Mouse (Mus musculus): ENCODE measurements at regions not wholly inside any gene's neighbourhood (a gene's known extent, or its start where the extent isn't known, plus 50 kb on each side); places are given as distances from the start of the nearest gene placed in this dataset.

GRCm38 (mm10) chr11:114611690-114612089, 56.6 kb upstream of the Rpl38 start:
- DNase-seq (ENCODE audit: low spot score in 2 of 2) = no peak

DNA sequence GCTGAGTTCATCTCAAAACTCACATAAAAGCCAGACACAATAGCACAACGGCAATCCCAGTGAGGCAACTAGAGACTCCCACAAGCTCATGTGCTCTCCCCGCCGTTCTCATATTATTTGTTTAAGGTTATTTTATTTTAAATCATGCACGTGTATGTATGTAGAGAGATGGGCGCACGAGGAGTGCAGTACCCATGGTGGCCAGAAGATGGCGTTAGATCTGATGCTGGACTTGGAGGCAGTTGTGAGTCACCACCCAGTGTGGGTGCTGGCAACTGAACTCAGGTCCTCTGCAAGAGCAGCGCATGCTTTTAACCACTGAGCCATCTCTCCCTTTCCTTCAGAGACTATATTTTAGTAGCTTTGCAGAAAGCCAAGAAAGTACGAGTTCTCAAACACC, 60.3 kb upstream of the Rpl38 start:
- no peak for DNase-seq (ENCODE audit: low spot score in 2 of 2)

- no peak for DNase-seq (ENCODE audit: low spot score in 2 of 2)
These were observed 65.2 kb upstream of the Rpl38 start for GRCm38 (mm10) chr11:114603108-114603507.

- DNase-seq (ENCODE audit: low spot score in 2 of 2) = peak in 1 of 2 experiments; percentile 16
These were observed 71.1 kb upstream of the Rpl38 start for GRCm38 (mm10) chr11:114597225-114597624.

GRCm38 (mm10) chr11:114592961-114593360, 75.4 kb upstream of the Rpl38 start:
- peak in 1 of 2 experiments; percentile 14 for DNase-seq (ENCODE audit: low spot score in 2 of 2)

DNA sequence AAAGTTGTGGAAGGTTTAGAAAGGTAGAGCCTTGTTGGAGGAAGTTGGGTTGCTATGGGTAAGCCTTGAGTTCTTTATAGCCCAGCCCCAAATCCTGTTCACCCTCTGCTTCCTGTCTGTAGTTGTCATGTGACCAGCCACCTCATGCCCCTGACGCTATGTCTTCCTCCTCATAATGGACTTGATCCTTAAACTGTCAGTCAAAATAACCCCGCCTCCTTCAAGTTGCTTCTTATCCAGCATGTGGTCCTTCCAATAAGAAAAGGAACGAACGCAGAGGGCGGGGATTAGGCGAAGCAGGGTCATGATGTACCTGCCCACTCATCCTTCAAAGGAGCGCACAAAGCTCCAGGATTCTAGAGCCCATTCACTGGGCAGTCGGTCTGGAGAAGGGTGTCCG, 79.8 kb upstream of the Rpl38 start:
- DNase-seq (ENCODE audit: low spot score in 2 of 2) = no peak

DNA sequence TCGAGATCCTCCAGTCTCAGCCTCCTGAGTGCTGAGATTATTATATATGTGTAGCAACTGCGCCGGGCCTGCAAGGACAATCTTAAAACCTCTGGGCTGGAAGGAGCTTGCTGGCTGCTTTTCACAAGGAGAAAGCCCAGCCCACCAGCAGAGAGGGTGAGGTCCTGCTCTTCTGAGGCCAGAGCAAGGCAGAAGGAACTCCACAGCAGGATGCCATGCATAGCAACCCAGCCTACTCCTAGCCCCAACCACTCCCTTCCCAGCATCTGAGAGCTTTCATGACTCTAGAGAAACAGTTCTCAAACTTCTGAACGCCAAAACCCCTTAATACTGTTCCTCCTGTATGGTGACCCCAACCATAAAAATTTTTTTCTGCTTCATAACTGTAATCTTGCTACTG, 80.3 kb upstream of the Rpl38 start:
- no peak for DNase-seq (ENCODE audit: low spot score in 2 of 2)

DNA sequence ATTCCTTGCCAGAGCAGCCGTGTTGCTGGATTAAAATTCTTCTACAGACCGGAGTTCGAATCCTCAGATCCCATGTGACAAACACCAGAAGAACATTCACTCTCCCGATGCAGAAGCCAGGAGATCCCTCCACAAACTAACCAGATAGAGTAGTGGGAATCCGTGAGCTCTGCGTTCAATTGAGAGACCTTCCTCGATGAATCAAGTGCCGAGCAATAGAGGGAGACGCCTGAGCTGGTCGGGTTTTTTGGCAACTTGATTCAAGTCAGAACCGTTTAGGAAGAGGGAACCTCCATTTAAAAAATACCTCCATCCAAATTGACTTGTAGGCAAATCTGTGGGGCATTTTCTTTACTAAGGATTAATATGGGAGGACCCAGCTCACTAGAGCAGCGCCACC, 81.9 kb upstream of the Rpl38 start:
- no peak for DNase-seq (ENCODE audit: low spot score in 2 of 2)

DNA sequence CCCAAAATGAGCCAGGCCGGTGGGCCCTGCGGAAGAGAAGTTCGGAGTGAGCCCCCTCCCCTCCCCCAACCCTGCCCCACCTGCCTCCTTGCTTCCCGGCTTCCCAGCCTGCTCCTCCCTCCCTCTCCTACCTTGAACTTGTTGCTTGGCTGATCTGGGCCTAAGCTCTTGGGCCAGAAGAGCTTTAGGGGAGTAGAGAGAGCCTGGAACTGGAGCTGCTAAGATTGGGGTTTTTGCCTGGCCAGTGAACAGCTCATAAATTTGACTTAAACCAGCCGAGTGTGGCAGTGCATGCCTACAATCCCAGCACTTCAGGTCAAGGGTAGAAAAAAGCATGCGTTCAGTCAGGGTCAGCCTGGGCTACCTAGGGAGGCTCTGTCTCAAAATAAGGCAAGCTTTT, 83.5 kb upstream of the Rpl38 start:
- no peak for DNase-seq (ENCODE audit: low spot score in 2 of 2)

- no peak for DNase-seq (ENCODE audit: low spot score in 2 of 2)
These were observed 84.2 kb upstream of the Rpl38 start for GRCm38 (mm10) chr11:114584146-114584545.

DNA sequence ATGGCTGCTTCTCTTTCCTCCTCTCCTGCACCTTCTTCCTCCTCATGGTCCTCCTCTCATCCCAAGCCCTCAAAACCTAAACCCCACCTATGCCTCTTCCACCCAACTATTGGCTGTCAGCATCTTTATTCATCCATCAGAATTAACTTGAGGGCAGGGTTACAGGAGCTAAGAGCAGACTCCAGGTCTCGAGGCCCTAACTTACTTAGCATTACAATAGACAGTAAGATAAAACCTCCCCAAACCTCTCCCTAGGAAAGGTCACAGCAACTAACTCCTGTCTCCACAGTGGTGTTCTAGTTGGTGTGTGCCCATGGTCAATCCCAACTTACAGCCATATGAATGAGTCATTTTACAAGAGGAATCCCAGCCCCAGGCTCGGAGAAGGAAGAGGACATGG, 88.3 kb upstream of the Rpl38 start:
- DNase-seq (ENCODE audit: low spot score in 2 of 2) = no peak

DNA sequence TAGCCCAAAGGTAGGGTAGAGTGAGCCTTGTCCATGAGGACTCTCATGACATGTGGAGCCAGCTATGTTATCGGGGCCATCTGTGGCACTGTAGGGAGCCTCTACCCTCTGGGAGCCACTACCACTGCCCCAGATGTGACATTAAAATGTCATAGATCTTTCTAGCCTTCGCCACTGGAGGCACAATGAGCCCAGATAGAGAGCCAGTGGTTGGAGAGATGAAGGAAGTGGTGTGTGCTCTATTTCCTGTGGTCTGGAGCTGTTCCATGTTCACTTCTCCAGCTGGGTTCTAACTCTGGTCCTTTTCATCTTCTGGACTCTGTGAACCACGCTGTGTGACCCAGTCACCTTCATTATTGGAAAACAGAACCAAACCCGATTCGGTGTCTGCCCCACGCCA, 89.8 kb upstream of the Rpl38 start:
- DNase-seq (ENCODE audit: low spot score in 2 of 2) = no peak

GRCm38 (mm10) chr11:114576803-114577202, 91.5 kb upstream of the Rpl38 start:
- no peak for DNase-seq (ENCODE audit: low spot score in 2 of 2)

DNA sequence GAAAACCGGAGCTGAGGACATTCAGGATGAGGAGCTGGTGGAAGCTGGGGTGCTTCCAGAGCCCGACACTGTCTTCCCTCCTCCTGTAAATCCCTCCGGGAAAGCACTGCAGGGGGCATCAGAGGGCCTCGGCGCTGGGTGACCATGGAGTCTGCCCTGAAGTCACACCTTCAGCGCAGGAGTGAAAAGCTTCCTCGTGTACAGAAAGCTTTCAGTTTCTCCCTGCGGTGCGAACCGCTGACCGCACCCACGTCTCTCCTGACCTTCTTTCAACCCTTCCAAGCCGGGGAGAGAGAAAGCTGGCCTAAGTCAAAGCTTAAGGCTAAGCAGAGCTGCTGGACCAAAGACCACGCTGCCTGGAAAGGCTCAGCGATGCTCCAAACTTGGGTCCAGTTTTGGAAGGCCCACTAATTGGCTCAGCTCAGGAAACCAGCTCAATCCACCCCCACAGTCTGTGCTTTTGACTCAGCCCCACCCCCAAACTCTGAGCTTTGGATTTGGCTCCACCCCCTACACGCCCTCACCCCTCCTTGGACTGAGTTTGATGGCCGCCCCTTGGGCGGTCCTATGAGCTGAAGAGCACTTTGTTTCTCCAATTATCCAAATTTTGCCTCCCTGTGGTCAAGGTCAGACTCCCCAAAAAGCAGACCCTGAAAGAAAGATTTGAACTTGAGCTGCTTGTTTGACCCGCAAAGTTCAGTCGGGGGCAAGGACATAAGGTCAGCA, 97.0 kb upstream of the Rpl38 start:
- no peak for DNase-seq (ENCODE audit: low spot score in 2 of 2)

DNA sequence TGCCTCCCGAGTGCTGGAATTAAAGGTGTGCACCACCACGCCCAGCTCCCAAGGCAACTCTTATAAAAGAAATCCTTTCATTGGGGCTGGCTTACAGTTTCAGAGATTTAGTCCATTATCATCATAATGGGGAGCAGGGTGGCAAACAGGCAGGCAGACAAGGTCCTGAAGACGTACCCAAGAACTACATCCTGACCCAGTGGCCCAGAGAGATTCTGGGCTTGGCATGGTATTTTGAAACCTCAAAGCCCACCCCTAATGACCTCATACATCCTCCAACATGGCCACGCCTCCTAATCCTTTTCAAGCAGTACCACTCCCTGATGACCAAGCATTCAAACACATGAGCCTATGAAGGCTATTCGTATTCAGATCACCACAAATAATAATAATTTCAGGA, 98.2 kb upstream of the Rpl38 start:
- no peak for DNase-seq (ENCODE audit: low spot score in 2 of 2)

DNA sequence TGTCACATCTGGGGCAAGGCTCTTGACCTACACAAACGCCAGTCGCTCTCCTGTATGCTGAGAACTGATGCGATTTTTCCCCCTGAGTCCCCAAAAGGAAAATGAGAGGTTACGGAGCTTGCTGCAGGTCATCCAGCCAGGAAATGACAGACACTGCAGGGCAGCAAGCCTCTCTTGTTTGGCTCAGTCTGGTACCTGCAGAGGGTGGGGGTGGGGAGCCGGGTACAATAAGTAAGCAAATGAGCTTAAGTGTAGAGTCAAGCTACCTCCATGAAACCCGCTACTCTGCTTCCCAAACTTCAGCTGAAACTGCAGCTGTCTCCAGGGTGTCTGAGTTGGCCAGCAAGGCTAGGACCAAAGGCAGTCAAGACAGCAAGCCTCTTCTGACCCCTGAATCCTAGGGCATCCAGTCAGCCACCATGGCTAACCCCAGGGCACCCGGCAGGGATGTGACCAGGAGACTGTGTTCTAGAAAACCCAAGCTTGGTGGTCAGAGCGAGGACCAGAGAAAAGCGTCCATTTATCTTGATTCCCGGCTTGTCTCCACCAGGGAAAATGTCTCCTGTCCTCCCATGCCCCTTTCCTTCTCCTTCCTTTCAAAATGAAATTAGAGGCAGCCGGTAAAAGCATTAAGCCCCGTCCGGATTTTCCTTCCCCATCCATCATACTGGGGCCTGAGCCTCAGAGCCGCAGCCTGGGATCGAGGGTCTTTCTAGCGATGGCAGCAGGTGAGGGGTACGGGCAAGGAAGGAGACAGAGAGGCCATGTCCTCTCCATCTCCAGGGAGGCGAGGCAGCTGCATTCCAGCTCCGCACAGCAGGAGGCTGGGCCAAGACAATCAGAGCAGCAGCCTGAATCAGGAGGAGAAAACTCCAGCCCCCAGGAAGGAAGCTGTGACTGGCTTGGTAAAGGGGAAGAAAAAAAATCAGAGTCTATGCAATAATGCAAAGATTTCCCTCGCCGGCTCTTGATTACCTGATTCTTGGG, 100.2 kb upstream of the Rpl38 start:
- no peak for DNase-seq (ENCODE audit: low spot score in 2 of 2)

- no peak for DNase-seq (ENCODE audit: low spot score in 2 of 2)
These were observed 101.1 kb upstream of the Rpl38 start for GRCm38 (mm10) chr11:114567045-114567780.

DNA sequence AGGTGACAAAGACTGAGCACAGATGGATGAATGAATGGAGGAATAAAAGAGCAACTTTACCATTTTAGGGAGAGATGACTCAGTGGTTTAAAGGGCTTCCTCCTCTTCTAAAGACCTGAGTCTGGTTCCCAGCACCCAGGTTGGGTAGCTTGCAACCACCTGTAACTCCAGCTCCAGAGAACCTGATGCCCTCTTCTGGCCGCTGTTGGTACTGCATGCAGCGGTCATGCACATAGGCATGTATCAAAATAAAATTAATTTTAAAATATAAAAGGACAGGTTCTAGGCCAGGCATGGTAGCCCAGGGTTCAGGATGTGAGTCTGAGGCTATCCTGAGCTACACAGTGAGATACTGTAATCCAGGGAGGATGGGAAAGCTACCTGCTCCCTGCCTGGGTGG, 103.4 kb upstream of the Rpl38 start:
- DNase-seq (ENCODE audit: low spot score in 2 of 2) = no peak

GRCm38 (mm10) chr11:114563172-114563571, 105.2 kb upstream of the Rpl38 start:
- peak in 1 of 2 experiments; percentile 18 for DNase-seq (ENCODE audit: low spot score in 2 of 2)

GRCm38 (mm10) chr11:114554576-114554975, 113.7 kb upstream of the Rpl38 start:
- no peak for DNase-seq (ENCODE audit: low spot score in 2 of 2)

GRCm38 (mm10) chr11:114553992-114554391, 114.3 kb upstream of the Rpl38 start:
- no peak for DNase-seq (ENCODE audit: low spot score in 2 of 2)

DNA sequence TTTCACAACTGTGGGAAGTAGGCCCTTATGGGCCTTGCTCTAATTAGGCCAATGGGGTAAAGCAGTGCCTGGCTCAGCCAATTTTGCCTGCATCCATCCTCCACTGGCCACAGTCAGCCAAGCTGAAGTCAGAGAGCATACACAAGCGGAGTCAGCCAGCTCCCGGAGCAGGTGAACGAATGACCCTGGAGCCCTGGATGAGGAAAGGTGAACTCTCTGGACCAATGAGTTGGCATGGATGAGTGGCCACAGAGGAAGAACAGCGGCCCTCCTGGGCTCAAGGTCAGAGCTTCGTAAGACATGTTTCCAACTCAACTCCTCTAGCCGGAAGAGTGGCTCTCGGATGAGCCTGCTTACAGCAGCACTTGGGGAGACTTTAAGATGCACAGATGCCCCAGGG, 116.1 kb upstream of the Rpl38 start:
- DNase-seq (ENCODE audit: low spot score in 2 of 2) = no peak

Data from layer of hippocampus, adult 8-10 months (tissue).